Comparison of ENCODE assay signal across 14 mouse cellular contexts in genomic region chr5:144643438-144643837, GRCm38 (mm10).
"Had no signal": no experiment of that assay in that cellular context is flagged by ENCODE, and none has a peak within 500 bp of the region (broad histone marks: within the 10 kb centered on the region; RNA-seq: fewer than 3 reads in every experiment).

No protein-coding gene starts in this region.

- DNase-seq: kidney, adult 18-20 months; kidney, postnatal 14 days; layer of hippocampus, adult 9-11 months; layer of hippocampus, postnatal 36 days; lung, embryonic 14.5 days; lung, postnatal 10 days; lung, postnatal 4 days; right cerebral cortex, postnatal 14 days; thymus, postnatal 4 days had no signal

- H3K4me2 ChIP-seq: limb, embryonic 15.5 days; liver, embryonic 12.5 days; lung, embryonic 14.5 days; stomach, embryonic 15.5 days had no signal

- H3K9me3 ChIP-seq: limb, embryonic 15.5 days; midbrain, embryonic 10.5 days; stomach, embryonic 15.5 days had no signal

- H3K4me1 ChIP-seq: limb, embryonic 15.5 days; liver, embryonic 12.5 days; stomach, embryonic 15.5 days had no signal

- H3K36me3 ChIP-seq: limb, embryonic 15.5 days; liver, embryonic 12.5 days; midbrain, embryonic 10.5 days; stomach, embryonic 15.5 days had no signal

- H3K27ac ChIP-seq: limb, embryonic 15.5 days; liver, embryonic 12.5 days; midbrain, embryonic 10.5 days; stomach, embryonic 15.5 days had no signal

- ATAC-seq: liver, embryonic 12.5 days had no signal

- H3K27me3 ChIP-seq: limb, embryonic 15.5 days; liver, embryonic 12.5 days; stomach, embryonic 15.5 days had no signal

- H3K4me3 ChIP-seq: limb, embryonic 15.5 days; liver, embryonic 12.5 days; midbrain, embryonic 10.5 days; myocyte; stomach, embryonic 15.5 days had no signal

- H3K9ac ChIP-seq: limb, embryonic 15.5 days; liver, embryonic 12.5 days; lung, embryonic 14.5 days; stomach, embryonic 15.5 days had no signal
